Mouse (Mus musculus) liver, embryonic 14.5 days (tissue): Measurements from ENCODE around the gene Tgm7. TPM values are rescaled to one million over a fixed set of nuclear protein-coding genes. Genes with fewer than 3 reads are reported as not detected.

Experiments used
- ATAC-seq: fragments of 200-750 bp; cut with Nextera tagmentation; 2 replicates; pipeline ENCODE4 v1.8.0; 2017; ENCODE audit warnings: moderate number of reproducible peaks, mild to moderate bottlenecking, moderate library complexity; ENCODE audit not compliant: insufficient read depth
- DNase-seq, 3 experiments: peaks; one replicate each; pipeline ENCODE4 v3.0.0-alpha.2; 2012 to 2013; ENCODE audit warnings: low read depth in 3 of 3, low spot score in 3 of 3
- H3K27ac ChIP-seq: fragments of 300-500 bp; sonication (generic); 2 replicates; pipeline ENCODE4 v1.5.1; 2014; ENCODE audit warnings: moderate library complexity, mild to moderate bottlenecking, control low read depth, inconsistent platforms
- H3K27me3 ChIP-seq: fragments of 300-500 bp; sonication (generic); 2 replicates; pipeline ENCODE4 v1.6.1; 2014; ENCODE audit warnings: mild to moderate bottlenecking, low read length, moderate library complexity; ENCODE audit not compliant: control insufficient read depth, insufficient read depth
- H3K36me3 ChIP-seq: fragments of 300-500 bp; sonication (generic); replicated peaks from 2 replicates; pipeline ENCODE4 v1.6.1; 2014; ENCODE audit warnings: low read depth; ENCODE audit not compliant: control insufficient read depth, insufficient read depth
- H3K4me1 ChIP-seq, 2 experiments: fragments of 200-500 bp in 1 of 2; fragments of 300-500 bp in 1 of 2; sonication (generic) in 1 of 2; replicated peaks; 2 replicates each; pipeline ENCODE4 v1.6.1; 2012 to 2014; ENCODE audit warnings: antibody characterized with exemption in 1 of 2, inconsistent platforms in 1 of 2, low read length in 1 of 2; ENCODE audit not compliant: control insufficient read depth in 2 of 2, insufficient read depth in 2 of 2
- H3K4me2 ChIP-seq: fragments of 300-500 bp; sonication (generic); 2 replicates; pipeline ENCODE4 v1.6.1; 2014; ENCODE audit warnings: low read depth, mild to moderate bottlenecking, control low read depth, moderate library complexity
- H3K4me3 ChIP-seq, 2 experiments: fragments of 200-500 bp in 1 of 2; fragments of 300-500 bp in 1 of 2; sonication (generic) in 1 of 2; 2 replicates each; pipeline ENCODE4 v1.5.1; 2012 to 2014; ENCODE audit warnings: low read depth in 2 of 2, low read length in 2 of 2, mild to moderate bottlenecking in 2 of 2, control low read depth in 1 of 2, inconsistent platforms in 1 of 2, moderate library complexity in 1 of 2; ENCODE audit not compliant: insufficient read depth in 1 of 2
- H3K9ac ChIP-seq: fragments of 300-500 bp; sonication (generic); replicated peaks from 2 replicates; pipeline ENCODE4 v1.6.1; 2014; ENCODE audit warnings: mild to moderate bottlenecking, control low read depth, moderate library complexity
- H3K9me3 ChIP-seq: fragments of 300-500 bp; sonication (generic); 2 replicates; pipeline ENCODE4 v1.6.1; 2016; ENCODE audit warnings: low read length, mixed read lengths; ENCODE audit not compliant: control insufficient read depth
- CTCF ChIP-seq: IDR thresholded peaks from 2 replicates; pipeline ENCODE4 v1.5.1; 2016; ENCODE audit warnings: antibody characterized with exemption, low read depth, control low read depth
- EP300 ChIP-seq: IDR thresholded peaks from 2 replicates; pipeline ENCODE4 v1.6.1; 2016; ENCODE audit warnings: antibody characterized with exemption, low read depth
- WGBS: fragments of 180-500 bp; shearing (Covaris S2); extraction: QIAGEN DNeasy Blood & Tissue Kit; methylation state at CpG from one replicate; pipeline ENCODE4 v1.1.7; 2014; ENCODE audit not compliant: insufficient replicate concordance; 5-methylcytosine and 5-hydroxymethylcytosine counted together
- polyA plus RNA-seq, 2 experiments: library from polyadenylated mRNA; depleted of rRNA in 1 of 2; stranded (reverse) in 1 of 2; unstranded in 1 of 2; fragments of >200 nt; fragmentation: Nextera tagmentation in 1 of 2; extraction: Ambion mirVana in 1 of 2; gene quantifications; 2 replicates each; pipeline versions ENCODE4 v1.2.1 to v1.2.3; 2012 to 2014

Gene Tgm7
- polyA plus RNA-seq, 2 experiments, result not detected

DNA sequence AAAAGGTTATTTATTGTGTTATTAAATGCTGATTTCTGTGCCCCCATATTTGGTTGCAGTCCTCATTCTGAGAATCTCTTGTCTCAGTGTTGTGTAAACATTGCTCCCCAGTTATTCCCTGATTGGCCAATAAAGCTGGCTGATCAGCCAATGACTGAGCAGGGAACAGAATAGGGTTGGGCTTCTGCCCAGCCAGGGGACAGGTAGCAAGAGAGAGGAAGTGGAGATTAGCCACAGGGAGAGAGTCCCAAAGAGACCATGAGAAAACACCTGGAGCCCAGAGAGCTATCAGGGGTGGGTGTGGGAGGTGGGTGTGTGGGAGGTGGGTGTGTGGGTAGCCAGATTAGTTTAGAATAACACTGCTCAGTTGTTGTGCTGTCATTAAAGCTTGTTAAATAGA is 3.7 kb downstream of the Tgm7 start:
- Histone ChIP-seq H3K9me3 (no peaks in the 10 kb centered on the region), H3K27me3 (no peaks in the 10 kb centered on the region), H3K27ac (no peak overlapping the region), H3K9ac (no peak overlapping the region), H3K36me3 (no peaks in the 10 kb centered on the region), H3K4me2 (no peak overlapping the region), H3K4me3 (no peak overlapping the region), H3K4me1 (no peaks in the 10 kb centered on the region)
- DNase-seq, result peak in 1 of 3 experiments; percentile 13
- TF ChIP-seq EP300 (no peak), CTCF (no peak)
- ATAC-seq, result 0 out of 2 replicates have a peak, but pooled peaks have one; percentile 33

- no peaks in the 10 kb centered on the region for H3K4me1 ChIP-seq
- no peaks in the 10 kb centered on the region for H3K9me3 ChIP-seq
- no peak overlapping the region for H3K4me3 ChIP-seq
- H3K27ac ChIP-seq, result no peak overlapping the region
- ATAC-seq, result no peak
- no peaks in the 10 kb centered on the region for H3K27me3 ChIP-seq
- no peak overlapping the region for H3K9ac ChIP-seq
- peak; percentile 36 to 51 (median 45) for DNase-seq
- 16% methylated on average over 9 of the region's 9 CpGs for WGBS
- TF ChIP-seq CTCF (peak; percentile 83), EP300 (no peak)
- H3K4me2 ChIP-seq, result no peak overlapping the region
- no peaks in the 10 kb centered on the region for H3K36me3 ChIP-seq
Measured at GRCm38 (mm10) chr2:121102051-121102450, 7.5 kb downstream of the Tgm7 start.

DNA sequence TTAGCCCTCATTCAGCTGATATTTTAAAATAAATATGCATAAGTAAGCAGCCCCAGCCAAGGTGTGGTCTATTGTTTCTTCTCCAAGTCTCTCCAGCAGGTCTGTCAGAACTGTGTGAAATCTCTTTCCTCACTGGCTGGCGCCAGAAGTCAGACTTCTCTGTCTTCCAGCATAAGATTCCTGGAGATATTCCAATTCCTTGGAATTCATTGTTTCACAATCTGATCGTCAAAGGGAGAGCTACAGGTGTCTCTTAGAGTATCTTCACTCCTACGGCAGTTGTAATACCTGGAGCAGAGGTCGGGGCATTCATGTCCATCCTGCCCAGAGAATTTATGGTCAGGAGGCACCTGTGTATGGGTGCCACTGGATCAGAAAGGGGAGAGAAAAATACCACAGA is 19.8 kb downstream of the Tgm7 start:
- H3K9me3 ChIP-seq, result no peaks in the 10 kb centered on the region
- 56% methylated on average over 4 of the region's 4 CpGs for WGBS

GRCm38 (mm10) chr2:121088507-121088906 is 21.1 kb downstream of the Tgm7 start:
- no peak for TF ChIP-seq EP300
- TF ChIP-seq CTCF, result peak; percentile 55
- H3K4me2 ChIP-seq, result no peak overlapping the region
- no peaks in the 10 kb centered on the region for H3K9me3 ChIP-seq
- no peak overlapping the region for H3K9ac ChIP-seq
- 76% methylated on average over 3 of the region's 3 CpGs for WGBS
- no peak overlapping the region for H3K27ac ChIP-seq
- no peak for ATAC-seq
- DNase-seq, result no peak
- H3K4me3 ChIP-seq, result no peak overlapping the region
- no peaks in the 10 kb centered on the region for H3K4me1 ChIP-seq
- H3K27me3 ChIP-seq, result no peaks in the 10 kb centered on the region
- no peaks in the 10 kb centered on the region for H3K36me3 ChIP-seq

More for the DNA sequence above, 19.8 kb downstream of the Tgm7 start:
- H3K36me3 ChIP-seq, result no peaks in the 10 kb centered on the region
- H3K27me3 ChIP-seq, result no peaks in the 10 kb centered on the region
- DNase-seq (no peak), ATAC-seq (no peak)
- TF ChIP-seq EP300 (no peak), CTCF (no peak)
- no peaks in the 10 kb centered on the region for H3K4me1 ChIP-seq
- no peak overlapping the region for H3K4me3 ChIP-seq
- H3K9ac ChIP-seq, result no peak overlapping the region
- no peak overlapping the region for H3K4me2 ChIP-seq
- no peak overlapping the region for H3K27ac ChIP-seq

- no peaks in the 10 kb centered on the region for H3K36me3 ChIP-seq
- H3K27ac ChIP-seq, result no peak within 1 kb of the TSS
- no peak within 1 kb of the TSS for H3K4me2 ChIP-seq
- no peaks in the 10 kb centered on the region for H3K4me1 ChIP-seq
- 21% methylated on average over 6 of the region's 6 CpGs for WGBS
- H3K9me3 ChIP-seq, result no peaks in the 10 kb centered on the region
- no peak within 1 kb of the TSS for H3K9ac ChIP-seq
- TF ChIP-seq CTCF, result no peak
- no peak for TF ChIP-seq EP300
- no peaks in the 10 kb centered on the region for H3K27me3 ChIP-seq
- ATAC-seq (no peak), DNase-seq (no peak)
- H3K4me3 ChIP-seq, result no peak within 1 kb of the TSS
Measured at GRCm38 (mm10) chr2:121085480-121086185, 24.0 kb downstream of the Tgm7 start, which contains the start of gene Tgm5. Tgm5 (minus strand) TSS chr2:121085841.
